Mouse (Mus musculus) MEL (cell line): ENCODE measurements around the gene Mindy4b-ps. TPM values are rescaled to one million over a fixed set of nuclear protein-coding genes. Genes with fewer than 3 reads are reported as not detected.
"Not testable (repeated sequence)": the region's sequence is repeated elsewhere in the genome, so short reads cannot be mapped to it uniquely, and the experiment has no call there.

Experiments
- DNase-seq: peaks from one replicate; pipeline ENCODE4 v3.0.0; 2011; ENCODE audit warnings: low read depth, low spot score
- H3K27ac ChIP-seq: 2 replicates; pipeline ENCODE4 v1.5.1; 2012; ENCODE audit warnings: low read depth, mild to moderate bottlenecking, control low read depth, low read length, moderate library complexity; ENCODE audit not compliant: control insufficient read depth
- H3K27me3 ChIP-seq, 2 experiments: fragments of 150-350 bp in 1 of 2; sonication (generic) in 1 of 2; 2 replicates each; pipeline ENCODE4 v1.6.1; 2012; ENCODE audit warnings: low read length in 2 of 2, mild to moderate bottlenecking in 2 of 2, improper control_type of control experiment in 1 of 2, moderate library complexity in 1 of 2; ENCODE audit not compliant: insufficient read depth in 2 of 2, control insufficient read depth in 1 of 2
- H3K36me3 ChIP-seq, 2 experiments: 2 replicates each; pipeline ENCODE4 v1.6.1; 2012 to 2014; ENCODE audit warnings: low read length in 2 of 2, improper control_type of control experiment in 1 of 2, inconsistent platforms in 1 of 2, mild to moderate bottlenecking in 1 of 2; ENCODE audit not compliant: insufficient read depth in 2 of 2, control insufficient read depth in 1 of 2
- H3K4me1 ChIP-seq, 2 experiments: fragments of 150-350 bp in 1 of 2; sonication (generic) in 1 of 2; 2 replicates each; pipeline ENCODE4 v1.6.1; 2012; ENCODE audit warnings: low read length in 2 of 2, improper control_type of control experiment in 1 of 2, mild to moderate bottlenecking in 1 of 2; ENCODE audit not compliant: insufficient read depth in 2 of 2, control insufficient read depth in 1 of 2
- H3K4me3 ChIP-seq, 2 experiments: fragments of 150-350 bp in 1 of 2; sonication (generic) in 1 of 2; 2 replicates each; pipeline ENCODE4 v1.5.1; 2012; ENCODE audit warnings: low read depth in 2 of 2, low read length in 2 of 2, mild to moderate bottlenecking in 2 of 2, moderate library complexity in 2 of 2, control low read depth in 1 of 2, improper control_type of control experiment in 1 of 2; ENCODE audit not compliant: control insufficient read depth in 1 of 2, insufficient read depth in 1 of 2
- H3K79me2 ChIP-seq: 2 replicates; pipeline ENCODE4 v1.6.1; 2012; ENCODE audit warnings: mild to moderate bottlenecking, low read length, moderate library complexity; ENCODE audit not compliant: control insufficient read depth, poor library complexity, insufficient read depth
- H3K9ac ChIP-seq: 2 replicates; pipeline ENCODE4 v1.6.1; 2012; ENCODE audit warnings: low read depth, mild to moderate bottlenecking, control low read depth, low read length, moderate library complexity; ENCODE audit not compliant: control insufficient read depth, poor library complexity, severe bottlenecking
- H3K9me3 ChIP-seq: fragments of 150-350 bp; sonication (generic); replicated peaks from 2 replicates; pipeline ENCODE4 v1.6.1; 2012; ENCODE audit warnings: mild to moderate bottlenecking, low read length, improper control_type of control experiment, moderate library complexity; ENCODE audit not compliant: insufficient read depth
- CHD2 ChIP-seq: IDR thresholded peaks from 2 replicates; pipeline ENCODE4 v1.6.1; 2011; ENCODE audit warnings: low read length, improper control_type of control experiment
- CTCF ChIP-seq, 3 experiments: IDR thresholded peaks in 2 of 3; conservative IDR thresholded peaks in 1 of 3; 2 replicates each; pipeline ENCODE4 v1.5.1; 2011 to 2012; ENCODE audit warnings: low read length in 3 of 3, low read depth in 2 of 3, mild to moderate bottlenecking in 2 of 3, improper control_type of control experiment in 1 of 3, inconsistent platforms in 1 of 3, mixed read lengths in 1 of 3, moderate library complexity in 1 of 3; ENCODE audit not compliant: control insufficient read depth in 1 of 3, insufficient read depth in 1 of 3, poor library complexity in 1 of 3, severe bottlenecking in 1 of 3
- ELF1 ChIP-seq: IDR thresholded peaks from 2 replicates; pipeline ENCODE4 v1.6.1; 2014; ENCODE audit warnings: low read depth, mild to moderate bottlenecking, inconsistent platforms, low read length, improper control_type of control experiment, moderate library complexity
- EP300 ChIP-seq, 2 experiments: IDR thresholded peaks; 2 replicates each; pipeline ENCODE4 v1.6.1; 2011; ENCODE audit warnings: improper control_type of control experiment in 2 of 2, low read length in 2 of 2, low read depth in 1 of 2, mild to moderate bottlenecking in 1 of 2
- ETS1 ChIP-seq: IDR thresholded peaks from 2 replicates; pipeline ENCODE4 v1.6.1; 2012; ENCODE audit warnings: low read depth, mild to moderate bottlenecking, inconsistent platforms, low read length, improper control_type of control experiment, moderate library complexity
- GABPA ChIP-seq: IDR thresholded peaks from 2 replicates; pipeline ENCODE4 v1.6.1; 2012; ENCODE audit warnings: low read depth, mild to moderate bottlenecking, inconsistent platforms, low read length, improper control_type of control experiment, moderate library complexity
- JUND ChIP-seq: IDR thresholded peaks from 2 replicates; pipeline ENCODE4 v1.6.1; 2011; ENCODE audit warnings: low read depth, mild to moderate bottlenecking, improper control_type of control experiment, low read length
- KAT2A ChIP-seq: conservative IDR thresholded peaks from 2 replicates; pipeline ENCODE4 v1.6.1; 2012; ENCODE audit warnings: low read depth, low read length, improper control_type of control experiment, inconsistent platforms
- MAX ChIP-seq: IDR thresholded peaks from 2 replicates; pipeline ENCODE4 v1.6.1; 2011; ENCODE audit warnings: low read length, improper control_type of control experiment
- MAZ ChIP-seq: IDR thresholded peaks from 2 replicates; pipeline ENCODE4 v1.6.1; 2012; ENCODE audit warnings: low read depth, mild to moderate bottlenecking, inconsistent platforms, low read length, improper control_type of control experiment
- MEF2A ChIP-seq: IDR thresholded peaks from 2 replicates; pipeline ENCODE4 v1.6.1; 2014; ENCODE audit warnings: low read depth, mild to moderate bottlenecking, inconsistent platforms, low read length, improper control_type of control experiment; ENCODE audit not compliant: poor library complexity, insufficient replicate concordance, severe bottlenecking; ENCODE audit errors: extremely low read depth
- MYB ChIP-seq: IDR thresholded peaks from 2 replicates; pipeline ENCODE4 v1.6.1; 2011; ENCODE audit warnings: mild to moderate bottlenecking, low read depth, low read length, improper control_type of control experiment
- POLR2A ChIP-seq, 2 experiments: IDR thresholded peaks; 2 replicates each; pipeline ENCODE4 v1.6.1; 2011 to 2012; ENCODE audit warnings: low read length in 2 of 2, mild to moderate bottlenecking in 2 of 2, control low read depth in 1 of 2, improper control_type of control experiment in 1 of 2, low read depth in 1 of 2, moderate library complexity in 1 of 2; ENCODE audit not compliant: control insufficient read depth in 1 of 2, insufficient read depth in 1 of 2, poor library complexity in 1 of 2
- POLR2AphosphoS2 ChIP-seq: IDR thresholded peaks from 2 replicates; pipeline ENCODE4 v1.6.1; 2011; ENCODE audit warnings: low read length, improper control_type of control experiment
- RCOR1 ChIP-seq: IDR thresholded peaks from 2 replicates; pipeline ENCODE4 v1.6.1; 2012; ENCODE audit warnings: low read depth, mild to moderate bottlenecking, inconsistent platforms, low read length, improper control_type of control experiment
- SIN3A ChIP-seq: IDR thresholded peaks from 2 replicates; pipeline ENCODE4 v1.6.1; 2012; ENCODE audit warnings: low read length, improper control_type of control experiment, inconsistent platforms
- SMC3 ChIP-seq: IDR thresholded peaks from 2 replicates; pipeline ENCODE4 v1.6.1; 2011; ENCODE audit warnings: low read depth, low read length, improper control_type of control experiment
- TBP ChIP-seq: IDR thresholded peaks from 2 replicates; pipeline ENCODE4 v1.8.0; 2011; ENCODE audit warnings: low read depth, low read length, improper control_type of control experiment
- USF1 ChIP-seq: IDR thresholded peaks from 2 replicates; pipeline ENCODE4 v1.6.1; 2014; ENCODE audit warnings: low read depth, mild to moderate bottlenecking, inconsistent platforms, low read length, improper control_type of control experiment, moderate library complexity
- USF2 ChIP-seq, 2 experiments: IDR thresholded peaks; 2 replicates each; pipeline ENCODE4 v1.6.1; 2011 to 2012; ENCODE audit warnings: improper control_type of control experiment in 2 of 2, low read length in 2 of 2, borderline replicate concordance in 1 of 2, inconsistent platforms in 1 of 2, low read depth in 1 of 2, mild to moderate bottlenecking in 1 of 2; ENCODE audit not compliant: insufficient read depth in 1 of 2
- ZKSCAN1 ChIP-seq: IDR thresholded peaks from 2 replicates; pipeline ENCODE4 v1.6.1; 2012; ENCODE audit warnings: low read depth, mild to moderate bottlenecking, inconsistent platforms, low read length, improper control_type of control experiment, moderate library complexity
- ZMIZ1 ChIP-seq: IDR thresholded peaks from 2 replicates; pipeline ENCODE4 v1.6.1; 2012; ENCODE audit warnings: low read depth, mild to moderate bottlenecking, inconsistent platforms, low read length, improper control_type of control experiment, moderate library complexity
- polyA plus RNA-seq, 2 experiments: library from polyadenylated mRNA; stranded (reverse) in 1 of 2; unstranded in 1 of 2; fragments of >175 nt in 1 of 2; fragments of >200 nt in 1 of 2; gene quantifications; 2 replicates each; pipeline versions ENCODE4 v1.2.1 to v1.2.4; 2012; ENCODE audit warnings: low replicate concordance in 2 of 2, low read depth in 1 of 2; ENCODE audit not compliant: insufficient read length in 2 of 2, insufficient read depth in 1 of 2, missing spikeins in 1 of 2
- total RNA-seq: library from RNA; depleted of rRNA; stranded (reverse); fragments of 300-350 nt; gene quantifications from 2 replicates; pipeline ENCODE4 v1.2.3, GENCODE M21; 2012; rRNA removed

The Mindy4b-ps gene
- total RNA-seq (not detected in 2 replicates), polyA plus RNA-seq (not detected)

DNA sequence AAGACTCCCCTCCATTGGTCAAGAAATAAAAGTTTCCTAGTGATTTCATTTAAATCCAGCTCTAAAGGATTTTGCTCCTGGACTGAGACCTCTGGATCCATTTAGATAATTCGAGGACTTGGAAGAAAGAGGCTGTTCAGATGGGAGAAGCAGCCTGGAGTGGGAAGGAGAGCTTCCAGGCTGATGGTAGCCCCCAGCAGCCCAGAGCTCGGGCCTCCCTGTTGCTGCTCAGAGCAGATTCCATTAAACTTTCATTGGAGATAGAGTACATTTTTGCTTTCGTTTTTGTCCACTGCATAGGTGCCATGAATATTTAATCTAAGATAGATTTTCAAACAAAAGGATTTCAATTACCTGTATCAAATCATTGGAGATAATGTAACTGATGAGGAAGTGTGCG lies at the start of gene Mindy4b-ps:
Gene Mindy4b-ps (minus strand): TSS at position 101 of the 400 bp plus-strand sequence.
- Histone ChIP-seq H3K4me3 (no peak within 1 kb of the TSS), H3K79me2 (no peaks in the 10 kb centered on the region), H3K36me3 (no peaks in the 10 kb centered on the region), H3K27ac (no peak within 1 kb of the TSS), H3K27me3 (peaks cover 3 to 5% of the 10 kb centered on the region in 2 experiments), H3K4me1 (no peaks in the 10 kb centered on the region), H3K9me3 (no peaks in the 10 kb centered on the region), H3K9ac (no peak within 1 kb of the TSS)
- DNase-seq = no peak
- TF ChIP-seq ETS1 (no peak), POLR2A (IDR thresholded peaks at IDR 0.05; ENCODE audit: control insufficient read depth in 1 of 2, insufficient read depth in 1 of 2, low read depth in 1 of 2, low read length in 2 of 2, poor library complexity in 1 of 2) (no peak), MAZ (no peak), SIN3A (no peak), ZMIZ1 (no peak), SMC3 (no peak), MYB (no peak), CHD2 (no peak), ZKSCAN1 (no peak), JUND (no peak), USF2 (IDR thresholded peaks at IDR 0.05; ENCODE audit: borderline replicate concordance in 1 of 2, insufficient read depth in 1 of 2, low read depth in 1 of 2, low read length in 2 of 2) (no peak), POLR2AphosphoS2 (no peak), KAT2A (no peak), TBP (no peak)

DNA sequence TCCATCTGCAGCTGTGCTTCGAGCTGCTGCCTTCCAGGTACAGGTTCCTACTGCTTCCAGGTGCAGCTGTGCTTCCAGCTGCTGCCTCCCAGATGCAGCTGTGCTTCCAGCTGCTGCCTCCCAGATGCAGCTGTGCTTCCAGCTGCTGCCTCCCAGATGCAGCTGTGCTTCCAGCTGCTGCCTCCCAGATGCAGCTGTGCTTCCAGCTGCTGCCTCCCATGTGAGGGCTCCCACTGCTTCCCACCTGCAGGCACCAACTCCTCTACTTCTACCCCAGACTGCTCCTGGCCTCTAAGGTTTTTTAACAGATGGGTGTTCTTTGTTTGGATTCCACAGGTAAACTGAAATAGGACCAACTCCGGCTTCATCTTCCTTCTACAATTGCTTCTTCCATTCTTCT lies 49.8 kb upstream of the Mindy4b-ps start:
- H3K79me2 ChIP-seq, H3K9ac ChIP-seq, DNase-seq, H3K9me3 ChIP-seq, H3K4me3 ChIP-seq, H3K4me1 ChIP-seq, H3K36me3 ChIP-seq, H3K27me3 ChIP-seq, H3K27ac ChIP-seq: not testable (repeated sequence)

- no peaks in the 10 kb centered on the region for H3K79me2 ChIP-seq
- H3K4me1 ChIP-seq = no peaks in the 10 kb centered on the region
- no peak overlapping the region for H3K27ac ChIP-seq
- H3K9me3 ChIP-seq = no peaks in the 10 kb centered on the region
- TF ChIP-seq MEF2A (no peak), MYB (no peak), USF1 (no peak), SMC3 (no peak), ELF1 (no peak), CTCF (IDR thresholded peaks at IDR 0.05 in 2 of 3, conservative IDR thresholded peaks at IDR 0.05 in 1 of 3; ENCODE audit: control insufficient read depth in 1 of 3, insufficient read depth in 1 of 3, low read depth in 2 of 3, low read length in 3 of 3, poor library complexity in 1 of 3, severe bottlenecking in 1 of 3) (no peak), EP300 (IDR thresholded peaks at IDR 0.05; ENCODE audit: low read depth in 1 of 2, low read length in 2 of 2) (no peak), ETS1 (no peak), MAX (no peak), ZKSCAN1 (no peak), GABPA (no peak), RCOR1 (no peak)
- TF ChIP-seq, all 39 proteins: peak for 0
- no peak for DNase-seq
- Histone ChIP-seq H3K9ac (no peak overlapping the region), H3K4me3 (no peak overlapping the region), H3K27me3 (no peaks in the 10 kb centered on the region), H3K36me3 (no peaks in the 10 kb centered on the region)
Measured at GRCm38 (mm10) chr3:58865690-58866089, 43.6 kb upstream of the Mindy4b-ps start.
